Mouse (Mus musculus): ENCODE data around the gene Gm17535. TPM values are rescaled to one million over a fixed set of nuclear protein-coding genes. Genes with fewer than 3 reads are reported as not detected.
"Not testable (repeated sequence)": the region's sequence is repeated elsewhere in the genome, so short reads cannot be mapped to it uniquely, and the experiment has no call there.

Gm17535 gene
- polyA plus RNA-seq, 1 experiment from 2014 or later: not detected

GRCm38 (mm10) chr9:3009331-3009730 lies 25.1 kb upstream of the Gm17535 start:
- ATAC-seq (replicated peaks; ENCODE audit: low FRiP score, low TSS enrichment, low read depth): not testable (repeated sequence)
- WGBS: no CpG with 5 or more reads among the region's 5 CpGs

GRCm38 (mm10) chr9:3012054-3012621 lies 22.3 kb upstream of the Gm17535 start:
- not testable (repeated sequence) for H3K27ac ChIP-seq (ENCODE audit: low read depth); H3K9me3 ChIP-seq (ENCODE audit: control insufficient read depth, low read length); H3K9ac ChIP-seq (ENCODE audit: low read length); H3K36me3 ChIP-seq (ENCODE audit: control insufficient read depth, insufficient read depth, low read length); H3K4me3 ChIP-seq (ENCODE audit: low read depth, low read length); H3K27me3 ChIP-seq (replicated peaks; ENCODE audit: control insufficient read depth, insufficient read depth, low read length); H3K4me2 ChIP-seq (ENCODE audit: low read length); ATAC-seq (replicated peaks; ENCODE audit: low FRiP score, low TSS enrichment, low read depth); H3K4me1 ChIP-seq (replicated peaks; ENCODE audit: control insufficient read depth, insufficient read depth, low read length); DNase-seq (ENCODE audit: low spot score)
- WGBS: 75% methylated on average over 2 of the region's 7 CpGs

More at GRCm38 (mm10) chr9:3009331-3009730, 25.1 kb upstream of the Gm17535 start:
- not testable (repeated sequence) for H3K4me3 ChIP-seq (ENCODE audit: low read depth, low read length); H3K9me3 ChIP-seq (ENCODE audit: control insufficient read depth, low read length); H3K36me3 ChIP-seq (ENCODE audit: control insufficient read depth, insufficient read depth, low read length); H3K4me1 ChIP-seq (replicated peaks; ENCODE audit: control insufficient read depth, insufficient read depth, low read length); H3K27ac ChIP-seq (ENCODE audit: low read depth); H3K27me3 ChIP-seq (replicated peaks; ENCODE audit: control insufficient read depth, insufficient read depth, low read length); DNase-seq (ENCODE audit: low spot score); H3K4me2 ChIP-seq (ENCODE audit: low read length); H3K9ac ChIP-seq (ENCODE audit: low read length)

GRCm38 (mm10) chr9:3012733-3013279 lies 21.6 kb upstream of the Gm17535 start, which contains the start of gene Gm10721:
Gene Gm10721, plus strand, starts transcription at chr9:3013140.
- H3K27ac ChIP-seq (ENCODE audit: low read depth); H3K36me3 ChIP-seq (ENCODE audit: control insufficient read depth, insufficient read depth, low read length); H3K4me3 ChIP-seq (ENCODE audit: low read depth, low read length); DNase-seq (ENCODE audit: low spot score); H3K9ac ChIP-seq (ENCODE audit: low read length); H3K9me3 ChIP-seq (ENCODE audit: control insufficient read depth, low read length); H3K27me3 ChIP-seq (replicated peaks; ENCODE audit: control insufficient read depth, insufficient read depth, low read length); H3K4me1 ChIP-seq (replicated peaks; ENCODE audit: control insufficient read depth, insufficient read depth, low read length); H3K4me2 ChIP-seq (ENCODE audit: low read length): not testable (repeated sequence)
- no CpG with 5 or more reads among the region's 11 CpGs for WGBS
- ATAC-seq (replicated peaks; ENCODE audit: low FRiP score, low TSS enrichment, low read depth): peak; percentile 65; the same call in 1 of the 2 replicates

- not testable (repeated sequence) for H3K4me3 ChIP-seq (ENCODE audit: low read depth, low read length); H3K4me2 ChIP-seq (ENCODE audit: low read length); H3K36me3 ChIP-seq (ENCODE audit: control insufficient read depth, insufficient read depth, low read length); DNase-seq (ENCODE audit: low spot score); H3K4me1 ChIP-seq (replicated peaks; ENCODE audit: control insufficient read depth, insufficient read depth, low read length); H3K9me3 ChIP-seq (ENCODE audit: control insufficient read depth, low read length); H3K27me3 ChIP-seq (replicated peaks; ENCODE audit: control insufficient read depth, insufficient read depth, low read length); ATAC-seq (replicated peaks; ENCODE audit: low FRiP score, low TSS enrichment, low read depth); H3K9ac ChIP-seq (ENCODE audit: low read length); H3K27ac ChIP-seq (ENCODE audit: low read depth)
- 59% methylated on average over 4 of the region's 9 CpGs for WGBS
These were observed 19.0 kb upstream of the Gm17535 start, which contains the start of gene Gm10720 for GRCm38 (mm10) chr9:3015354-3015753. Gene Gm10720, plus strand, starts transcription at chr9:3015654.

- not testable (repeated sequence) for H3K4me3 ChIP-seq (ENCODE audit: low read depth, low read length); H3K9ac ChIP-seq (ENCODE audit: low read length); H3K9me3 ChIP-seq (ENCODE audit: control insufficient read depth, low read length); H3K27ac ChIP-seq (ENCODE audit: low read depth); DNase-seq (ENCODE audit: low spot score); H3K4me1 ChIP-seq (replicated peaks; ENCODE audit: control insufficient read depth, insufficient read depth, low read length); ATAC-seq (replicated peaks; ENCODE audit: low FRiP score, low TSS enrichment, low read depth); H3K27me3 ChIP-seq (replicated peaks; ENCODE audit: control insufficient read depth, insufficient read depth, low read length); H3K4me2 ChIP-seq (ENCODE audit: low read length); H3K36me3 ChIP-seq (ENCODE audit: control insufficient read depth, insufficient read depth, low read length)
- 74% methylated on average over 4 of the region's 6 CpGs for WGBS
These were observed 18.5 kb upstream of the Gm17535 start for GRCm38 (mm10) chr9:3015896-3016295.

- H3K27me3 ChIP-seq (replicated peaks; ENCODE audit: control insufficient read depth, insufficient read depth, low read length); ATAC-seq (replicated peaks; ENCODE audit: low FRiP score, low TSS enrichment, low read depth); H3K36me3 ChIP-seq (ENCODE audit: control insufficient read depth, insufficient read depth, low read length); DNase-seq (ENCODE audit: low spot score); H3K4me3 ChIP-seq (ENCODE audit: low read depth, low read length); H3K27ac ChIP-seq (ENCODE audit: low read depth); H3K9me3 ChIP-seq (ENCODE audit: control insufficient read depth, low read length); H3K9ac ChIP-seq (ENCODE audit: low read length); H3K4me1 ChIP-seq (replicated peaks; ENCODE audit: control insufficient read depth, insufficient read depth, low read length); H3K4me2 ChIP-seq (ENCODE audit: low read length): not testable (repeated sequence)
- no CpG with 5 or more reads among the region's 9 CpGs for WGBS
These were observed 17.3 kb upstream of the Gm17535 start, which contains the start of gene Gm10719 for GRCm38 (mm10) chr9:3017108-3017507. Gene Gm10719, plus strand, starts transcription at chr9:3017408.

GRCm38 (mm10) chr9:3018944-3019343 lies 15.5 kb upstream of the Gm17535 start:
- not testable (repeated sequence) for H3K27me3 ChIP-seq (replicated peaks; ENCODE audit: control insufficient read depth, insufficient read depth, low read length); H3K4me1 ChIP-seq (replicated peaks; ENCODE audit: control insufficient read depth, insufficient read depth, low read length); H3K9ac ChIP-seq (ENCODE audit: low read length); H3K4me2 ChIP-seq (ENCODE audit: low read length); H3K4me3 ChIP-seq (ENCODE audit: low read depth, low read length); DNase-seq (ENCODE audit: low spot score); H3K27ac ChIP-seq (ENCODE audit: low read depth); H3K36me3 ChIP-seq (ENCODE audit: control insufficient read depth, insufficient read depth, low read length); H3K9me3 ChIP-seq (ENCODE audit: control insufficient read depth, low read length); ATAC-seq (replicated peaks; ENCODE audit: low FRiP score, low TSS enrichment, low read depth)
- 70% methylated on average over 9 of the region's 9 CpGs for WGBS

GRCm38 (mm10) chr9:3019835-3020727 lies 14.3 kb upstream of the Gm17535 start:
- not testable (repeated sequence) for H3K36me3 ChIP-seq (ENCODE audit: control insufficient read depth, insufficient read depth, low read length); H3K4me3 ChIP-seq (ENCODE audit: low read depth, low read length); H3K27ac ChIP-seq (ENCODE audit: low read depth); H3K9me3 ChIP-seq (ENCODE audit: control insufficient read depth, low read length); DNase-seq (ENCODE audit: low spot score); H3K4me2 ChIP-seq (ENCODE audit: low read length); H3K4me1 ChIP-seq (replicated peaks; ENCODE audit: control insufficient read depth, insufficient read depth, low read length); H3K27me3 ChIP-seq (replicated peaks; ENCODE audit: control insufficient read depth, insufficient read depth, low read length); H3K9ac ChIP-seq (ENCODE audit: low read length)
- 0 out of 2 replicates have a peak, but pooled peaks have one; percentile 65 for ATAC-seq (replicated peaks; ENCODE audit: low FRiP score, low TSS enrichment, low read depth)
- 80% methylated on average over 11 of the region's 19 CpGs for WGBS
